Mouse (Mus musculus) lung, adult 2 months (tissue): ENCODE results near the gene Borcs5.

Experiments used
- CTCF ChIP-seq: fragments of 200-500 bp; IDR thresholded peaks from 2 replicates; pipeline ENCODE4 v1.5.1; 2011; ENCODE audit warnings: mild to moderate bottlenecking, low read length, control low read depth; ENCODE audit not compliant: insufficient read depth
- POLR2A ChIP-seq: fragments of 200-500 bp; IDR thresholded peaks from 2 replicates; pipeline ENCODE4 v1.6.1; 2011; ENCODE audit warnings: low read depth, mild to moderate bottlenecking, control low read depth, low read length, borderline replicate concordance; ENCODE audit errors: extremely low read depth

- no peak for TF ChIP-seq CTCF
- TF ChIP-seq POLR2A: no peak
These were observed 55.7 kb downstream of the Borcs5 start for GRCm38 (mm10) chr6:134694988-134695387.
